Mouse (Mus musculus) neural tube, embryonic 11.5 days (tissue): ENCODE measurements around the gene 9230102O04Rik. TPM values are rescaled to one million over a fixed set of nuclear protein-coding genes. Genes with fewer than 3 reads are reported as not detected.

ENCODE experiments used
- ATAC-seq: fragments of 200-750 bp; cut with Nextera tagmentation; 2 replicates; pipeline ENCODE4 v1.8.0; 2017; ENCODE audit warnings: moderate number of reproducible peaks, mild to moderate bottlenecking, moderate TSS enrichment, moderate library complexity; ENCODE audit not compliant: insufficient read depth, low FRiP score, low TSS enrichment
- DNase-seq: peaks from one replicate; pipeline ENCODE4 v3.0.0-alpha.2; 2015; ENCODE audit warnings: low spot score
- H3K27ac ChIP-seq: fragments of 300-500 bp; sonication (generic); 2 replicates; pipeline ENCODE4 v1.5.1; 2014; ENCODE audit warnings: low read depth, mild to moderate bottlenecking, low read length
- H3K27me3 ChIP-seq: fragments of 300-500 bp; sonication (generic); 2 replicates; pipeline ENCODE4 v1.6.1; 2014; ENCODE audit warnings: mild to moderate bottlenecking, low read length, mixed read lengths; ENCODE audit not compliant: control insufficient read depth, insufficient read depth
- H3K36me3 ChIP-seq: fragments of 300-500 bp; sonication (generic); 2 replicates; pipeline ENCODE4 v1.6.1; 2014; ENCODE audit warnings: mild to moderate bottlenecking, low read length, moderate library complexity, mixed read lengths; ENCODE audit not compliant: control insufficient read depth, insufficient read depth
- H3K4me1 ChIP-seq: fragments of 300-500 bp; sonication (generic); 2 replicates; pipeline ENCODE4 v1.6.1; 2014; ENCODE audit warnings: low read length, mixed read lengths; ENCODE audit not compliant: control insufficient read depth, insufficient read depth
- H3K4me2 ChIP-seq: fragments of 300-500 bp; sonication (generic); 2 replicates; pipeline ENCODE4 v1.6.1; 2014; ENCODE audit warnings: low read depth, mild to moderate bottlenecking, moderate library complexity
- H3K4me3 ChIP-seq: fragments of 300-500 bp; sonication (generic); 2 replicates; pipeline ENCODE4 v1.5.1; 2014; ENCODE audit warnings: low read depth, low read length
- H3K9ac ChIP-seq: fragments of 300-500 bp; sonication (generic); 2 replicates; pipeline ENCODE4 v1.6.1; 2014; ENCODE audit warnings: mild to moderate bottlenecking, low read length
- H3K9me3 ChIP-seq: fragments of 300-500 bp; sonication (generic); 2 replicates; pipeline ENCODE4 v1.6.1; 2016; ENCODE audit warnings: low read length; ENCODE audit not compliant: control insufficient read depth
- WGBS: fragments of 180-500 bp; shearing (Covaris S2); extraction: QIAGEN DNeasy Blood & Tissue Kit; methylation state at CpG from one replicate; pipeline ENCODE4 v1.1.7; 2014; 5-methylcytosine and 5-hydroxymethylcytosine counted together
- polyA plus RNA-seq: library from polyadenylated mRNA; unstranded; fragments of >200 nt; fragmentation: Nextera tagmentation; extraction: Ambion mirVana; gene quantifications from 2 replicates; pipeline ENCODE4 v1.2.1, GENCODE M21; 2014

The 9230102O04Rik gene
- polyA plus RNA-seq, 1 experiment from 2014 or later = not detected

DNA sequence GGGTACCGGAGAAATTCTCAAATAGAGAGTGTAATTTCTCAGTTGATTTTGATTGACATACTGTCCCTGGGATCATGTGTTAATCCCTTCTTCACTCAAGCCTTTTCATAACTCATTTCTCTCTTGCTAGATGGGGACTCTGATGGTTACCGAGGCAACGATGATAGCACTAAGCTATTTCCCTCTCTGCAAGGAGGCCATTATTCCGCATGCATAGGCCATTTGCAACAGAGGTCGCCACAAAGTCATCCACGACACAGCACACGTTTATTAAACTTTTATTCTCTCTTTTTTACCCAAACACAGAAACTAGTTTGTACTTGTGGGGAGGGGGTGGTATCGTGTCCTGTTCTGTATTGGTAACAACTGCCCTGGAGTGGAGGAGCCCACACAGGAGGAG lies 8.5 kb upstream of the 9230102O04Rik start:
- DNase-seq (peak; percentile 22), ATAC-seq (no peak; the same call in 1 of the 2 replicates)
- under 1% methylated on average over 8 of the region's 8 CpGs for WGBS
- Histone ChIP-seq H3K9me3 (no peaks in the 10 kb centered on the region), H3K27me3 (peaks cover 63% of the 10 kb centered on the region), H3K27ac (no peak overlapping the region), H3K4me2 (no peak overlapping the region), H3K36me3 (no peaks in the 10 kb centered on the region), H3K4me3 (no peak overlapping the region), H3K9ac (no peak overlapping the region), H3K4me1 (no peaks in the 10 kb centered on the region)

GRCm38 (mm10) chr2:9896097-9896770 lies 6.9 kb upstream of the 9230102O04Rik start:
- Histone ChIP-seq H3K4me3 (no peak overlapping the region), H3K27me3 (peaks cover 75% of the 10 kb centered on the region), H3K4me2 (peak overlapping the region; percentile 7), H3K4me1 (no peaks in the 10 kb centered on the region), H3K27ac (no peak overlapping the region), H3K36me3 (no peaks in the 10 kb centered on the region), H3K9me3 (no peaks in the 10 kb centered on the region), H3K9ac (no peak overlapping the region)
- 0 out of 2 replicates have a peak, but pooled peaks have one; percentile 23 for ATAC-seq
- DNase-seq = peak; percentile 58
- WGBS = under 1% methylated on average over 22 of the region's 22 CpGs

DNA sequence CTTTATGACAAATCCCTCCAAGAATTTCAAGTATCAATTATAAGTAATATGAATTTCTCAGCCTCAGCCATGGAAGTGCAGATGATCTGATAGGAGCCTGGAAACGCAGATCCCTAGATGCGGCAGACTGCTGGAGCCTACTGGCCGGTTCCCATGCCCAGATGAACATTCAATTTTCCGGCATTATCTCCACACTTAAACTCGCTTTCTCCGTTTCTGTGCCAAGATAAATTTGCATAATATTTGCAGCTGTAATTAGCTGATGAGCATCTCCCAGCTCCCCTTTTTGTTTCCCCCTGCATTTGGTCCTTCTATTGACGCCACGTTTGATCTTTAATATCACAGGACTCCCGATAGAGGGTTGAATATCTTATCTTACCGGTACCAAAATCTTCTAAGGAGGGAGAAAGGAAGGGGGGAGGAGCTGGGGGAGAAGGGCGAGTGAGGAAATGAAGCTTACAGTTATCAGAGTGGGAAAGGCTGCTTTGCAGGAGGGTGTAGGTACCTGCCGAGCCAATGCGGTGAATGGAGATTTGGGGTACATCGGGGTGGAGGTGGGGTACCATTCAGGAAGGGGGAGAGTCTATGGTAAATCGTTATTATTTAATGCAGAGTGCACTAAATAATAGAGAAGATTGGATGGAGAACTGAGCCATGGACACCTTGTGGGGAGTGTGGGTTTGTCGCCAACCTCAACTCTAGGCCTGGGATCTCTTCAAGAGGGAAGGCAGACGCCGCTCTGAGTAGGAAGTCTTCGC lies 5.7 kb upstream of the 9230102O04Rik start:
- Histone ChIP-seq H3K4me1 (no peaks in the 10 kb centered on the region), H3K27me3 (peaks cover 86% of the 10 kb centered on the region), H3K4me2 (no peak overlapping the region), H3K27ac (no peak overlapping the region), H3K9ac (no peak overlapping the region), H3K36me3 (no peaks in the 10 kb centered on the region), H3K4me3 (no peak overlapping the region), H3K9me3 (no peaks in the 10 kb centered on the region)
- peak; percentile 23 for DNase-seq
- under 1% methylated on average over 19 of the region's 19 CpGs for WGBS
- no peak; the same call in 1 of the 2 replicates for ATAC-seq

DNA sequence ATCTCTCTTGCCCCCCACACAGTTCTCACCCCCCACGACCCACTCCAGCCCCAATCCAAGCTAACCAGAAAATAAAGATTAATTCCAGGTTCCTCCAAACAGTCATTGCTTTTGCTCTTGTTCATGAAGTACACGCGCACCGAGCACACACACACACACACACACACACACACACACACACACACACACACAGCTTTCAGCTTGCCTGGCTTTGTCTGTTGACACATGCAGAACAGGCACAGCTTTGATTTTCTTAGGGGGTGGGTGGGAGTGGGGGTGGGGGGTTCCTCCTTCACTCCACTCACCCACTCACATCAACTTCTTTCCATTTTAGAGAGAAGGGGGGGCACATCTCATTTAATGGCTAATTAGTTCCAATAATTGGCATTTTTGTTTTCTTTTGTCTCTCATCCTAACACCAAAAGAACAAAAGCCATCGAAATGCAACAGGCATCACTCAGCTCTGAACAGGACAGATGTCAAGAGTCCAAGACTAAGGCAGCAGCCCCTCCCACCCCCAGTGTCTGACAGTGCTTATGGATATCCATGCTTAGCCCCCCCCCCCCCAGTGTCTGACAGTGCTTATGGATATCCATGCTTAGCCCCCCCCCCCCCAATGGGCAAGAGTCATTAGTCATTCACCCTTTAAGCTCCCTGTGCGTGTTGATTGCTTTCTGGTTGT lies 4.1 kb upstream of the 9230102O04Rik start:
- DNase-seq (peak; percentile 26), ATAC-seq (peak; percentile 11; the same call in 1 of the 2 replicates)
- Histone ChIP-seq H3K27me3 (peaks cover 91% of the 10 kb centered on the region), H3K4me2 (no peak overlapping the region), H3K4me1 (no peaks in the 10 kb centered on the region), H3K27ac (no peak overlapping the region), H3K9ac (no peak overlapping the region), H3K36me3 (no peaks in the 10 kb centered on the region), H3K9me3 (no peaks in the 10 kb centered on the region), H3K4me3 (no peak overlapping the region)
- WGBS = 0% methylated on average over 6 of the region's 6 CpGs

- Histone ChIP-seq H3K4me2 (no peak overlapping the region), H3K4me1 (no peaks in the 10 kb centered on the region), H3K9me3 (no peaks in the 10 kb centered on the region), H3K36me3 (no peaks in the 10 kb centered on the region), H3K27me3 (peaks cover 91% of the 10 kb centered on the region), H3K27ac (no peak overlapping the region), H3K4me3 (no peak overlapping the region), H3K9ac (no peak overlapping the region)
- WGBS = 1% methylated on average over 7 of the region's 7 CpGs
- ATAC-seq (no peak), DNase-seq (peak; percentile 10)
Measured at GRCm38 (mm10) chr2:9892541-9892940, 3.2 kb upstream of the 9230102O04Rik start.

- DNase-seq = peak; percentile 18
- Histone ChIP-seq H3K4me1 (no peaks in the 10 kb centered on the region), H3K9ac (no peak overlapping the region), H3K4me3 (no peak overlapping the region), H3K4me2 (no peak overlapping the region), H3K36me3 (no peaks in the 10 kb centered on the region), H3K27ac (no peak overlapping the region), H3K27me3 (peaks cover 92% of the 10 kb centered on the region), H3K9me3 (no peaks in the 10 kb centered on the region)
- ATAC-seq = no peak
- 0% methylated on average over 5 of the region's 5 CpGs for WGBS
Measured at GRCm38 (mm10) chr2:9890906-9891305, 1.6 kb upstream of the 9230102O04Rik start.

GRCm38 (mm10) chr2:9890251-9890650 lies 911 bp upstream of the 9230102O04Rik start:
- H3K4me2 ChIP-seq = no peak overlapping the region
- 6% methylated on average over 8 of the region's 8 CpGs for WGBS
- H3K9me3 ChIP-seq = no peaks in the 10 kb centered on the region
- ATAC-seq = no peak
- peak; percentile 10 for DNase-seq
- H3K27ac ChIP-seq = no peak overlapping the region
- no peaks in the 10 kb centered on the region for H3K36me3 ChIP-seq
- no peak overlapping the region for H3K4me3 ChIP-seq
- no peak overlapping the region for H3K9ac ChIP-seq
- H3K27me3 ChIP-seq = peaks cover 92% of the 10 kb centered on the region
- no peaks in the 10 kb centered on the region for H3K4me1 ChIP-seq

GRCm38 (mm10) chr2:9889651-9890183 lies 377 bp upstream of the 9230102O04Rik start, which contains the start of gene Gata3:
Gata3 (minus strand) TSS chr2:9890034.
- Histone ChIP-seq H3K9ac (no peak within 1 kb of the TSS), H3K4me2 (no peak within 1 kb of the TSS), H3K27me3 (peaks cover 92% of the 10 kb centered on the region), H3K4me3 (no peak within 1 kb of the TSS), H3K9me3 (no peaks in the 10 kb centered on the region), H3K27ac (no peak within 1 kb of the TSS), H3K36me3 (no peaks in the 10 kb centered on the region), H3K4me1 (no peaks in the 10 kb centered on the region)
- DNase-seq = peak; percentile 39
- WGBS = under 1% methylated on average over 23 of the region's 23 CpGs
- ATAC-seq = no peak
